Mouse (Mus musculus) macrophage (primary cell): ENCODE measurements around the gene Olfr1054. TPM values are rescaled to one million over a fixed set of nuclear protein-coding genes. Genes with fewer than 3 reads are reported as not detected.
"Not testable (repeated sequence)": the region's sequence is repeated elsewhere in the genome, so short reads cannot be mapped to it uniquely, and the experiment has no call there.

ENCODE experiments used
- H3K27ac ChIP-seq: fragments of 350-480 bp; formaldehyde crosslinking; 2 replicates; pipeline ENCODE4 v1.9.0; 2021
- H3K36me3 ChIP-seq: fragments of 350-480 bp; formaldehyde crosslinking; 2 replicates; pipeline ENCODE4 v1.9.0; 2021; ENCODE audit errors: inconsistent target
- H3K4me3 ChIP-seq: fragments of 350-480 bp; formaldehyde crosslinking; 2 replicates; pipeline ENCODE4 v1.9.0; 2021; ENCODE audit errors: inconsistent target
- H3K79me2 ChIP-seq: fragments of 350-480 bp; formaldehyde crosslinking; 2 replicates; pipeline ENCODE4 v1.9.0; 2021; ENCODE audit errors: inconsistent target
- WGBS: methylation state at CpG from one replicate; pipeline ENCODE4 v1.1.7; 2026; ENCODE audit warnings: inconsistent platforms; ENCODE audit not compliant: missing documents; 5-methylcytosine and 5-hydroxymethylcytosine counted together
- polyA plus RNA-seq: library from polyadenylated mRNA; stranded (reverse); fragments of 250-400 nt; gene quantifications from 3 replicates; pipeline ENCODE4 v1.2.4, GENCODE M21; 2018; ENCODE audit warnings: inconsistent platforms
- total RNA-seq, 78 experiments: library from RNA; depleted of rRNA; stranded (reverse); fragments of 250-400 nt; gene quantifications; 1 replicate in 9 of 78; 2 replicates in 24 of 78; 3 replicates in 43 of 78; 4 replicates in 2 of 78; pipeline ENCODE4 v1.2.4; 2018; ENCODE audit warnings: inconsistent platforms in 56 of 78

Gene Olfr1054
- total RNA-seq (2018; cell fraction: chromatin; rRNA removed) = not detected
- not detected for total RNA-seq (2018; cell fraction: cytosol; rRNA removed)
- not detected for total RNA-seq (2018; cell fraction: nucleus; rRNA removed)
- not detected in 3 replicates for polyA plus RNA-seq

DNA sequence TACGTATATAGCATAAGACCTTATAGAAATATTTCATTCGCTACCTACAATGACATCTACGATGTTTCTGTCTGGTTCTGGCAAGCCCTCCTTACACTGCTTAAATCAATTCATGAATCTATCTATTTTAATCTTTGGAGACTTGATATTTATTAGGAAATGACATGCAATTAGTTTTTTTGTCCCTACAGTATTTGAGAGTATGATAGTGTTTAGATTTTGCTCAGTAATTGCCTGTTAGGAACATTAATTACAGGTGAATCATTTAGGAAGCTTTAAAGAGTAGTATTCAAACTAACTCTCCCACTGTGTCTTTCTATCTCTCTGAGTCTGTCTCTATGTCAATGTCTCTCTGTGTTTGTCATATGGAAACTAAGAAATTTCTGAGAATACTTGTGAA is at the start of gene Olfr1054:
Gene Olfr1054 (minus strand): TSS at position 101 of the 400 bp plus-strand sequence.
- Histone ChIP-seq H3K36me3 (no peaks in the 10 kb centered on the region), H3K27ac (no peak within 1 kb of the TSS), H3K79me2 (no peaks in the 10 kb centered on the region), H3K4me3 (no peak within 1 kb of the TSS)
- 88% methylated on average over 3 of the region's 3 CpGs for WGBS

DNA sequence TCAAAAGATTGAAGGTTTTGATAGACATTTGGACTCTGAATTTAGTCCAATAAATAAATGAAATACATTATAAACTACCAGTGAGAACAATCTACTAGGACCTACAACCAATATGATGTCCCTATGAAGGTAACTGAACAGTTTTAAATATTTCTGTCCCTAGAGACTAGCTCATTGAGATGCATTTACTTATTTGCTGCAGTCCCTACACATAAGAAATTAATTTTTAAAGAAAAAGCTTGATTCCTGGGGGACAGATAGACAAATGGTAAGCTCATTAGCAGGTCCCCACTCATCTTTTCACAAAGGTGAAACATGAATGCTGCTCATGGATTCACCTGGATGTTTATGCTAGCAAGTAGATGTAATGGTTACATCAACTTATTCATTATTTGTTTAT is 43.1 kb upstream of the Olfr1054 start, which contains the start of gene Olfr1057:
Gene Olfr1057 (minus strand): TSS at position 101 of the 400 bp plus-strand sequence.
- Histone ChIP-seq H3K36me3 (no peaks in the 10 kb centered on the region), H3K27ac (no peak within 1 kb of the TSS), H3K79me2 (no peaks in the 10 kb centered on the region), H3K4me3 (no peak within 1 kb of the TSS)

DNA sequence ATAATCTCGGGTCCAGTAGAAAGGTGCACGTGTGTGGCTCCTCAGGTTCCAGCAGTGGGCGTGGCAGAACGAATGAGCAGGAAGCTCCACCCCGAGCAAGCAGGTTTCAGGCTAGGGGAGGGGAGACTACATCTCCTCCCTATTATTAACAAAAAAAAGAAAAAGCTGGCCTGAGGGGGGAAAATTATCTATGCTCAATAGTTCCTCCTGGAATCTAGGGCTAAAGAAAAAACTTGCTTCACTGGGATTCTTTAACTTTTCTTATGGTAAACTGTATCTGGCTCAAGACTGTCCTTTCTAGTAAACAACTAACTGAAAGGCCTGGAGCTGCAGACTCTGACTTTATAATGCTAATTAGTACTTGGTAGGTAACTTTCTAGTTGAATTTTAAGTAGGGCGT is 31.1 kb upstream of the Olfr1054 start:
- H3K36me3 ChIP-seq, H3K4me3 ChIP-seq, H3K27ac ChIP-seq, H3K79me2 ChIP-seq: not testable (repeated sequence)
- WGBS = no CpG with 5 or more reads among the region's 6 CpGs

DNA sequence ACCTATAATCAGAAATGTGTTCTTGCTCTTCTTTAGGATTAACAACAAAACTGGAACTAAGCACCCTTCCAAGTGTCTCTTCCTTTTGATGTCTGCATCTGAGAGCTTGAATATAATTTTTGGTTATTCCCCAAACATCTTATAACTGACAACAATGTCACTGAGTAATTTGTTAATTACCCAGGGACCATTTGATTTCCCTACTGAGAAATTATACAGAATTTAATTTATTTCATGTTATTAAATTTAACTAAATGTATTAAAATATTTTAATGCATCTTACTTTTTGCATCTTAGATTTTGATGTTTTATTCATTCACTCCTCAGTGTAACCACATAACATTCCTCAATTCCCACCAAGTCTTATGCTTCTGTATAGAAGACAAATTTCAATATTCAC is 27.1 kb upstream of the Olfr1054 start, which contains the start of gene Olfr1056:
Gene Olfr1056 (minus strand): TSS at position 101 of the 400 bp plus-strand sequence.
- Histone ChIP-seq H3K36me3 (no peaks in the 10 kb centered on the region), H3K79me2 (no peaks in the 10 kb centered on the region), H3K4me3 (no peak within 1 kb of the TSS), H3K27ac (no peak within 1 kb of the TSS)

DNA sequence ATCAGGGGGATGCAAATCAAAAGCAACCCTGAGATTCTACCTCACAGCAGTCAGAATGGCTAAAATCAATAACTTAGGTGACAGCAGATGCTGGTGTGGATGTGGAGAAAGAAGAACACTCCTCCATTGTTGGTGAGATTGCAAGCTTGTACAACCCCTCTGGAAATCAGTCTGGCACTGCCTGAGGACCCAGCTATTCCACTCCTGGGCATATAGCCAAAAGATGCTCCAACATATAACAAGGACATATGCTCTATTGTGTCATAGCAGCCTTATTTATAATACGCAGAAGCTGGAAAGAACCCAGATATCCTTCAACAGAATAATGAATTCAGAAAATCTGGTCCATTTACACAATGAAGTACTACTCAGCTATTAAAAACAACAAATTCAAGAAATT is 16.5 kb upstream of the Olfr1054 start:
- H3K4me3 ChIP-seq, H3K36me3 ChIP-seq, H3K27ac ChIP-seq, H3K79me2 ChIP-seq: not testable (repeated sequence)
- 100% methylated on average over 1 of the region's 1 CpGs for WGBS

DNA sequence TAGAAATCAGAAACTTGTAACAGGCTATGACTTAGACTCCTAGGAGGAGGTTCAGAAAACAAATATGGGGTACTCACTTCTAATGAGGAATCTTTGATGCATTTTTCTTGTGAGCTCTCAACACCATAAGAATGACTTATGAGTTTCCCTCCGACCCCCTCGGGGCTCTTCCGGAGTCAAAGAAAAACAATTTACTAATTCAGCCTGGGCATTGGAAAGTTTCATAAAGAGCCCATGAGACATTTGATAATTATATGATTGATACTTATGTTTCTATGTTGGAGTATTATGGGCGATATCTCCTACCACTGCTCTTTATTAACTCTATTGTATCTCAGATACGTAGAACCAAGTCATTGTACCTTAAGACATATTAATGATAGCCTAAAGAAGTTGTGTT is 15.0 kb upstream of the Olfr1054 start, which contains the start of gene Olfr1055:
Gene Olfr1055 (minus strand): TSS at position 101 of the 400 bp plus-strand sequence.
- Histone ChIP-seq H3K27ac (no peak within 1 kb of the TSS), H3K36me3 (no peaks in the 10 kb centered on the region), H3K79me2 (no peaks in the 10 kb centered on the region), H3K4me3 (no peak within 1 kb of the TSS)
- WGBS = 93% methylated on average over 5 of the region's 5 CpGs

DNA sequence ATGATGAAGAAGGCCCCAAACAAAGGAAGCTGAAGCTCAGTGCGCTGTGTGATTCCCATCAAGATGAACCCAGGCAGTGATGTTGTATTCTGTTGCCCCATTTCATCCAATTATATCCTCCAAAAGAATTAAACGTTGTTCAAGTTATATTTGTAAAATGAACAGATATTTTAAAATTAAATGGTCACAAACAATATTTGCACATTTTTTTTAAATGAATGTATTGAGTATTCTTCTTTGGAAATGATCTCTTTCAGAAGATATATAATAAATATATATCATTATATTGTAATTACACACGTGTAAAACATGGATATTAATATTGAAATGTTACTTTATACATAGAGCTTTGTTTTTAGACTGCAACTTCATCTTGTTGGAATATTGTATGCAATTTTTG is 20.0 kb downstream of the Olfr1054 start, which contains the start of gene Olfr1053:
Gene Olfr1053 (minus strand): TSS at position 101 of the 400 bp plus-strand sequence.
- H3K4me3 ChIP-seq = no peak within 1 kb of the TSS
- H3K27ac ChIP-seq = no peak within 1 kb of the TSS
- no peaks in the 10 kb centered on the region for H3K79me2 ChIP-seq
- no peaks in the 10 kb centered on the region for H3K36me3 ChIP-seq
- WGBS = 46% methylated on average over 3 of the region's 3 CpGs

DNA sequence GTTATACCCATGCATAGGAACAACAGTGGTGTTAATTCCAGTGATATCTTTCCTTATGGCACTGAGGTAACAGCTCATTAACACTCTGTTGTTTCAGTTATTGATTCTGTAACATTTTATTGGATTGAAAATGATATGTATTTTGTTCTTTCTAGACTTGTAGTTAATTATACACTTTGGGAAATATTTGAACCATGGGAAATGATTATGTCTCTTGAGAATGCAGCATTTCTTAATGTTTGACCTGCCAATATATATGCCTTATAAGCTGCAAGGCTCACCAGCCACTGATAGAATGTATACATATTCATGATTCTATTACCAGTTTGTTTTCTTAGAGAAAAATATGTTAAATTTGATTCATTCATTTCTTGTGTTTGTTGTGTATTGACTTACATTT is 43.1 kb downstream of the Olfr1054 start, which contains the start of gene Olfr1052:
Gene Olfr1052 (plus strand): TSS at position 301 of the 400 bp plus-strand sequence.
- H3K79me2 ChIP-seq = no peaks in the 10 kb centered on the region
- H3K27ac ChIP-seq = no peak within 1 kb of the TSS
- H3K4me3 ChIP-seq = no peak within 1 kb of the TSS
- no peaks in the 10 kb centered on the region for H3K36me3 ChIP-seq

Other genes with a start within 250 kb of the Olfr1054 start
- gene Olfr1037, start 248.0 kb downstream of the Olfr1054 start, polyA plus RNA-seq = not detected in 3 replicates
- not detected in 3 replicates for gene Olfr1039, start 199.5 kb downstream of the Olfr1054 start, polyA plus RNA-seq
- not detected in 3 replicates for gene Olfr1040, start 188.7 kb downstream of the Olfr1054 start, polyA plus RNA-seq
- gene Olfr1042, start 173.6 kb downstream of the Olfr1054 start, polyA plus RNA-seq = not detected in 3 replicates
- not detected in 3 replicates for gene Olfr1043, start 167.9 kb downstream of the Olfr1054 start, polyA plus RNA-seq
- not detected in 3 replicates for gene Olfr1044, start 157.6 kb downstream of the Olfr1054 start, polyA plus RNA-seq
- not detected in 3 replicates for gene Olfr52, start 149.8 kb downstream of the Olfr1054 start, polyA plus RNA-seq
- not detected in 3 replicates for gene Olfr1045, start 132.4 kb downstream of the Olfr1054 start, polyA plus RNA-seq
- gene Olfr1046, start 116.1 kb downstream of the Olfr1054 start, polyA plus RNA-seq = not detected in 3 replicates
- not detected in 3 replicates for gene Olfr1047, start 104.0 kb downstream of the Olfr1054 start, polyA plus RNA-seq
- not detected in 3 replicates for gene Olfr1048, start 95.1 kb downstream of the Olfr1054 start, polyA plus RNA-seq
- gene Olfr1049, start 77.1 kb downstream of the Olfr1054 start, polyA plus RNA-seq = not detected in 3 replicates
- gene Olfr1051, start 56.3 kb downstream of the Olfr1054 start, polyA plus RNA-seq = not detected in 3 replicates
- gene Olfr1052, start 43.0 kb downstream of the Olfr1054 start, polyA plus RNA-seq = not detected in 3 replicates
- not detected in 3 replicates for gene Olfr1053, start 20.1 kb downstream of the Olfr1054 start, polyA plus RNA-seq
- gene Olfr1055, start 14.9 kb upstream of the Olfr1054 start, polyA plus RNA-seq = not detected in 3 replicates
- not detected in 3 replicates for gene Olfr1056, start 27.0 kb upstream of the Olfr1054 start, polyA plus RNA-seq
- gene Olfr1057, start 43.0 kb upstream of the Olfr1054 start, polyA plus RNA-seq = not detected in 3 replicates
- not detected in 3 replicates for gene Olfr1058, start 53.1 kb upstream of the Olfr1054 start, polyA plus RNA-seq
- not detected in 3 replicates for gene Olfr1061, start 78.6 kb upstream of the Olfr1054 start, polyA plus RNA-seq
- not detected in 3 replicates for gene Olfr1062, start 91.3 kb upstream of the Olfr1054 start, polyA plus RNA-seq
- gene Olfr1065, start 115.2 kb upstream of the Olfr1054 start, polyA plus RNA-seq = not detected in 3 replicates
- gene Olfr1066, start 120.8 kb upstream of the Olfr1054 start, polyA plus RNA-seq = not detected in 3 replicates
- not detected in 3 replicates for gene Olfr228, start 152.0 kb upstream of the Olfr1054 start, polyA plus RNA-seq
- not detected in 3 replicates for gene Olfr1076, start 173.0 kb upstream of the Olfr1054 start, polyA plus RNA-seq
- not detected in 3 replicates for gene Olfr1079, start 207.0 kb upstream of the Olfr1054 start, polyA plus RNA-seq
- not detected in 3 replicates for gene Olfr1080, start 222.8 kb upstream of the Olfr1054 start, polyA plus RNA-seq